Mouse (Mus musculus) lung, adult 10 weeks (tissue): ENCODE data around the gene Gm13057. TPM values are rescaled to one million over a fixed set of nuclear protein-coding genes. Genes with fewer than 3 reads are reported as not detected.

Experiments used
- polyA plus RNA-seq: library from polyadenylated mRNA; stranded (reverse); fragments of 350-450 nt; fragmentation: Illumina TruSeq; extraction: RNeasy Lipid Tissue Mini Kit (QIAGEN cat#74804); gene quantifications from one replicate; pipeline ENCODE4 v1.2.3, GENCODE M21; 2014; ENCODE audit warnings: low read depth, low replicate concordance; ENCODE audit not compliant: insufficient read depth

Gene Gm13057
- polyA plus RNA-seq: not detected

GRCm38 (mm10) chr4:143551400-143551799 is at the start of gene Gm13057, which contains the start of gene BC080695:
Gm13057 (plus strand) TSS chr4:143551709.
BC080695 (plus strand) TSS chr4:143551700.

GRCm38 (mm10) chr4:143511043-143511442 is 40.5 kb upstream of the Gm13057 start, which contains the start of gene Gm13043:
Gm13043 (plus strand) TSS chr4:143511343.

GRCm38 (mm10) chr4:143535654-143536053 is 15.9 kb upstream of the Gm13057 start, which contains the start of gene Gm13040:
Gm13040 (plus strand) TSS chr4:143535954.

Other genes starting within 250 kb of the Gm13057 start
- gene Lrrc38, start 202.0 kb upstream of the Gm13057 start, polyA plus RNA-seq: not detected
- not detected for gene Pramel1, start 157.3 kb upstream of the Gm13057 start, polyA plus RNA-seq
- gene Pramef8, start 139.3 kb upstream of the Gm13057 start, polyA plus RNA-seq: 6.6 TPM
- gene Oog4, start 101.4 kb upstream of the Gm13057 start, polyA plus RNA-seq: not detected
- not detected for gene Gm13043, start 40.4 kb upstream of the Gm13057 start, polyA plus RNA-seq
- gene Gm13040, start 15.8 kb upstream of the Gm13057 start, polyA plus RNA-seq: not detected
- gene BC080695, start within 50 bp of the Gm13057 start, polyA plus RNA-seq: not detected
- not detected for gene Gm13083, start 63.3 kb downstream of the Gm13057 start, polyA plus RNA-seq
- not detected for gene Gm13088, start 105.5 kb downstream of the Gm13057 start, polyA plus RNA-seq
- not detected for gene Gm13089, start 151.0 kb downstream of the Gm13057 start, polyA plus RNA-seq
- gene Gm13078, start 167.7 kb downstream of the Gm13057 start, polyA plus RNA-seq: not detected
- not detected for gene Gm13023, start 237.6 kb downstream of the Gm13057 start, polyA plus RNA-seq